Mouse (Mus musculus) liver, adult 2 months (tissue): ENCODE results near the gene Sntb2. TPM values are rescaled to one million over a fixed set of nuclear protein-coding genes. Genes with fewer than 3 reads are reported as not detected.
"Not testable (repeated sequence)": the region's sequence is repeated elsewhere in the genome, so short reads cannot be mapped to it uniquely, and the experiment has no call there.

ENCODE experiments used
- DNase-seq: peaks from one replicate; pipeline ENCODE4 v3.0.0-alpha.2; 2011; ENCODE audit warnings: low read depth, low spot score; ENCODE audit errors: extremely low read depth
- H3K27ac ChIP-seq: fragments of 200-500 bp; replicated peaks from 2 replicates; pipeline ENCODE4 v1.5.1; 2012; ENCODE audit warnings: low read depth, mild to moderate bottlenecking, control low read depth, inconsistent platforms, low read length; ENCODE audit not compliant: insufficient read depth
- H3K27me3 ChIP-seq: fragments of 200-500 bp; 2 replicates; pipeline ENCODE4 v1.6.1; 2012; ENCODE audit warnings: mild to moderate bottlenecking, moderate library complexity, low read length, inconsistent platforms; ENCODE audit not compliant: control insufficient read depth, insufficient read depth
- H3K36me3 ChIP-seq: fragments of 200-500 bp; 2 replicates; pipeline ENCODE4 v1.6.1; 2012; ENCODE audit warnings: low read length, inconsistent platforms; ENCODE audit not compliant: control insufficient read depth, insufficient read depth
- H3K4me1 ChIP-seq: fragments of 200-500 bp; 2 replicates; pipeline ENCODE4 v1.6.1; 2011; ENCODE audit warnings: low read length; ENCODE audit not compliant: control insufficient read depth, insufficient read depth
- H3K4me3 ChIP-seq: fragments of 200-500 bp; 2 replicates; pipeline ENCODE4 v1.5.1; 2011; ENCODE audit warnings: low read depth, mild to moderate bottlenecking, control low read depth, low read length, moderate library complexity; ENCODE audit not compliant: insufficient read depth
- H3K79me2 ChIP-seq: fragments of 200-500 bp; 2 replicates; pipeline ENCODE4 v1.6.1; 2012; ENCODE audit warnings: inconsistent platforms, mild to moderate bottlenecking, low read length, moderate library complexity; ENCODE audit not compliant: control insufficient read depth, insufficient read depth
- H3K9ac ChIP-seq: fragments of 200-500 bp; 2 replicates; pipeline ENCODE4 v1.6.1; 2012; ENCODE audit warnings: low read depth, mild to moderate bottlenecking, control low read depth, inconsistent platforms, low read length
- CTCF ChIP-seq: fragments of 200-500 bp; IDR thresholded peaks from 2 replicates; pipeline ENCODE4 v1.5.1; 2011; ENCODE audit warnings: low read depth, low read length, control low read depth
- POLR2A ChIP-seq: fragments of 200-500 bp; IDR thresholded peaks from 2 replicates; pipeline ENCODE4 v1.6.1; 2011; ENCODE audit warnings: low read length, control low read depth; ENCODE audit not compliant: insufficient read depth; ENCODE audit errors: extremely low read depth
- WGBS: fragments of 180-500 bp; shearing (Covaris S2); methylation state at CpG from one replicate; pipeline ENCODE4 v1.1.7; 2018; 5-methylcytosine and 5-hydroxymethylcytosine counted together
- polyA plus RNA-seq: library from polyadenylated mRNA; depleted of rRNA; stranded (reverse); fragments of >200 nt; gene quantifications from 2 replicates; pipeline ENCODE4 v1.2.3, GENCODE M21; 2012
- total RNA-seq: library from RNA; depleted of rRNA; stranded (reverse); fragments of >200 nt; gene quantifications from 2 replicates; pipeline ENCODE4 v1.2.3, GENCODE M21; 2014

Gene Sntb2
- total and polyA plus RNA-seq, 2 experiments: 1.6 to 3.0 TPM

DNA sequence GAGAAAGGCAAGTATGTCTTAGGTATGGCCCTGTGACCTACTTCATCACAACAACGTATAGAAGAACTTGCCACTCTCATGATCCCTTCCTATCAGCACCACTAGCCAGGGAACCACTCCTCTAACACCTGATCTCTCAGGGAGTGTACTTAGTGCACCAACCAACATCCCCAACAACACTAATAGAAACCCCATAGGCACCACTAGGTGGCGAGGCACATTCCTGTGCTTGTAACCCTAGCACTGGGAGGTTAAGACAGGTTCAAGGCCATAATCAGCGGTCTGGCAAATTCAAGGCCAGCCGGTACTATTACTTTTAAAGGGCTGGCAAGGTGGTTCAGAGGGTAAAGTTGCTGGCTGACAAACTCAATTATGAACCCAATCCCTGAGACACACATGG is 8.3 kb upstream of the Sntb2 start:
- H3K9ac ChIP-seq: no peak overlapping the region
- no peaks in the 10 kb centered on the region for H3K79me2 ChIP-seq
- H3K27me3 ChIP-seq: no peaks in the 10 kb centered on the region
- no peak overlapping the region for H3K27ac ChIP-seq
- H3K4me3 ChIP-seq: no peak overlapping the region
- 42% methylated on average over 4 of the region's 4 CpGs for WGBS
- H3K36me3 ChIP-seq: peaks cover 9% of the 10 kb centered on the region
- H3K4me1 ChIP-seq: no peaks in the 10 kb centered on the region
- peak; percentile 56 for DNase-seq
- TF ChIP-seq POLR2A (no peak), CTCF (peak; percentile 47; the same call in 1 of the 2 replicates)

- WGBS: 97% methylated on average over 11 of the region's 11 CpGs
- not testable (repeated sequence) for H3K27me3 ChIP-seq, H3K79me2 ChIP-seq, H3K4me1 ChIP-seq, H3K9ac ChIP-seq, H3K4me3 ChIP-seq, H3K27ac ChIP-seq, H3K36me3 ChIP-seq, DNase-seq
Measured at GRCm38 (mm10) chr8:106928182-106928581, 7.4 kb upstream of the Sntb2 start.

- no peak for TF ChIP-seq CTCF
- no peak for TF ChIP-seq POLR2A
- Histone ChIP-seq H3K36me3 (no peaks in the 10 kb centered on the region), H3K4me3 (no peak overlapping the region), H3K79me2 (no peaks in the 10 kb centered on the region), H3K9ac (no peak overlapping the region), H3K27me3 (no peaks in the 10 kb centered on the region), H3K27ac (no peak overlapping the region), H3K4me1 (no peaks in the 10 kb centered on the region)
- DNase-seq: no peak
- WGBS: 74% methylated on average over 6 of the region's 6 CpGs
Measured at GRCm38 (mm10) chr8:106929155-106929913, 6.2 kb upstream of the Sntb2 start.

GRCm38 (mm10) chr8:106929921-106930320 is 5.6 kb upstream of the Sntb2 start:
- TF ChIP-seq POLR2A (no peak), CTCF (no peak)
- no peaks in the 10 kb centered on the region for H3K27me3 ChIP-seq

DNA sequence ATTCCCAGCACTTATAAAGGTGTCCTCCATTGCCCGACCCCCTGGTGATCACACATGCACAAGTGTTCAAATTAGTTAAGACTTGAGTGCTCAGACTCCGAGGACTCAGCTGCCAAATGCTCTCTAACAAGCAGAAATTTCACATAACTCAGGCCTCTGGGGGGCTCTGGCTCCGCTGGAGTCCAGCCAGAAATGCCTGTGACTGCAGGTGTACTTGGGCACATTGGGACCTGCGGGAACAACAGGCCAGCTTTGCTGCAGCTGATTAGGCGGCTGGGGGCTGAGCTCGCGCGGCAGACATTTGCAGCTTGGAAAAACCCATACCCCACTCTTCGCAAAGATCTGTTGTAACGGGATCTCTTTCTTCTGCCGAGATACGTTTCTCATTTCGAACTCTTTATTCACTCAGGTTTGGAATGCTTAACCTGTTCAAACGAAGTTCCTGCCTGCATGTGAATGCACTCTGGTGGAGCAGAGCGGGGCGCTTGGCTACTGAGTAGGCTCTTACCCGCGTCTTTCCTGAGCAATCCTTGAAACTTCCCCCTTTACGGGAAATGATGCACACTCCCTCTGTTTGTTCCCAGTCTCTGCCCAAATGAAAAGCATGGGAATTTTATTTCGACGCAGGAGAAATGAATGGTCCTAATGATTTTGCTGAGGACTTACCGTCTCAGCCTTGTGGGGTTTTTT is 3.0 kb upstream of the Sntb2 start:
- peaks cover 4% of the 10 kb centered on the region; the same call in 1 of the 2 replicates for H3K79me2 ChIP-seq
- H3K4me3 ChIP-seq: 0 out of 2 replicates have a peak overlapping the region, but pooled peaks have one; percentile 8
- H3K27me3 ChIP-seq: no peaks in the 10 kb centered on the region
- H3K4me1 ChIP-seq: peaks cover 2% of the 10 kb centered on the region
- WGBS: 36% methylated on average over 22 of the region's 22 CpGs
- DNase-seq: no peak
- peak overlapping the region; percentile 42; the same call in 1 of the 2 replicates for H3K9ac ChIP-seq
- TF ChIP-seq CTCF: no peak
- TF ChIP-seq POLR2A: no peak
- no peaks in the 10 kb centered on the region for H3K36me3 ChIP-seq
- H3K27ac ChIP-seq: no peak overlapping the region

More at GRCm38 (mm10) chr8:106929921-106930320, 5.6 kb upstream of the Sntb2 start:
- no peaks in the 10 kb centered on the region for H3K79me2 ChIP-seq
- no peak for DNase-seq
- 83% methylated on average over 5 of the region's 5 CpGs for WGBS
- H3K36me3 ChIP-seq: no peaks in the 10 kb centered on the region
- no peaks in the 10 kb centered on the region for H3K4me1 ChIP-seq
- H3K9ac ChIP-seq: no peak overlapping the region
- peak overlapping the region; percentile 67 for H3K27ac ChIP-seq
- H3K4me3 ChIP-seq: no peak overlapping the region
